Mouse (Mus musculus): ENCODE data around the gene Fam163a. TPM values are rescaled to one million over a fixed set of nuclear protein-coding genes. Genes with fewer than 3 reads are reported as not detected.

Gene Fam163a
- polyA plus RNA-seq, 1 experiment = 0.11 TPM

- no peak for DNase-seq (ENCODE audit: low spot score)
These were observed 177.0 kb downstream of the Fam163a start for GRCm38 (mm10) chr1:156027849-156028248.

Other genes with a start within 250 kb of the Fam163a start
- 9.3 and 11.1 TPM in 2 replicates for gene Cep350, start 231.8 kb downstream of the Fam163a start, polyA plus RNA-seq (2012; rRNA removed)
- gene Tor1aip2, start 169.6 kb downstream of the Fam163a start, polyA plus RNA-seq (2012; rRNA removed) = 78.6 and 81.4 TPM in 2 replicates
- 24.7 and 42.2 TPM in 2 replicates for gene Tor1aip1, start 168.5 kb downstream of the Fam163a start, polyA plus RNA-seq (2012; rRNA removed)
- gene Tdrd5, start 98.6 kb upstream of the Fam163a start, polyA plus RNA-seq (2012; rRNA removed) = 0.10 TPM in 2 replicates
- gene Nphs2, start 105.7 kb upstream of the Fam163a start, polyA plus RNA-seq (2012; rRNA removed) = 0.03 and 0.07 TPM in 2 replicates
- 122 and 151 TPM in 2 replicates for gene Gm2000, start 161.0 kb upstream of the Fam163a start, polyA plus RNA-seq (2012; rRNA removed)
- gene Axdnd1, start 216.1 kb upstream of the Fam163a start, polyA plus RNA-seq (2012; rRNA removed) = 0.06 and 0.12 TPM in 2 replicates